Mouse (Mus musculus): ENCODE measurements around the gene Gm5431. TPM values are rescaled to one million over a fixed set of nuclear protein-coding genes. Genes with fewer than 3 reads are reported as not detected.
"Not testable (repeated sequence)": the region's sequence is repeated elsewhere in the genome, so short reads cannot be mapped to it uniquely, and the experiment has no call there.

The Gm5431 gene
- polyA plus RNA-seq, 1 experiment: 0.27 TPM

- Histone ChIP-seq H3K9ac (ENCODE audit: low read depth, poor library complexity, severe bottlenecking) (no peak overlapping the region), H3K4me3 (ENCODE audit: low read depth, low read length) (no peak overlapping the region), H3K9me3 (replicated peaks; ENCODE audit: control insufficient read depth, insufficient read depth, low read length, poor library complexity, severe bottlenecking) (no peaks in the 10 kb centered on the region), H3K4me1 (ENCODE audit: control insufficient read depth, insufficient read depth, low read length) (no peaks in the 10 kb centered on the region), H3K36me3 (ENCODE audit: control insufficient read depth, insufficient read depth, low read length, poor library complexity, severe bottlenecking) (no peaks in the 10 kb centered on the region), H3K27me3 (ENCODE audit: control insufficient read depth, insufficient read depth, low read length, poor library complexity, severe bottlenecking) (0 out of 2 replicates have a peak, but pooled peaks cover 2% of the 10 kb centered on the region), H3K27ac (ENCODE audit: insufficient read depth, low read length) (no peak overlapping the region)
- TF ChIP-seq POLR2A (IDR thresholded peaks at IDR 0.05; ENCODE audit: insufficient read depth, low read length) (no peak), EP300 (IDR thresholded peaks at IDR 0.05; ENCODE audit: insufficient read depth, low read depth, low read length) (no peak), CTCF (IDR thresholded peaks at IDR 0.05; ENCODE audit: low read depth, low read length) (no peak)
Measured at GRCm38 (mm10) chr11:48852190-48852589, 49.8 kb downstream of the Gm5431 start.

- H3K27me3 ChIP-seq (ENCODE audit: control insufficient read depth, insufficient read depth, low read length, poor library complexity, severe bottlenecking): 0 out of 2 replicates have a peak, but pooled peaks cover 2% of the 10 kb centered on the region
- no peaks in the 10 kb centered on the region for H3K4me1 ChIP-seq (ENCODE audit: control insufficient read depth, insufficient read depth, low read length)
- H3K9me3 ChIP-seq (replicated peaks; ENCODE audit: control insufficient read depth, insufficient read depth, low read length, poor library complexity, severe bottlenecking): no peaks in the 10 kb centered on the region
- no peak overlapping the region for H3K27ac ChIP-seq (ENCODE audit: insufficient read depth, low read length)
- no peaks in the 10 kb centered on the region for H3K36me3 ChIP-seq (ENCODE audit: control insufficient read depth, insufficient read depth, low read length, poor library complexity, severe bottlenecking)
- TF ChIP-seq CTCF (IDR thresholded peaks at IDR 0.05; ENCODE audit: low read depth, low read length): peak; percentile 53
- TF ChIP-seq POLR2A (IDR thresholded peaks at IDR 0.05; ENCODE audit: insufficient read depth, low read length): no peak
- no peak overlapping the region for H3K9ac ChIP-seq (ENCODE audit: low read depth, poor library complexity, severe bottlenecking)
- H3K4me3 ChIP-seq (ENCODE audit: low read depth, low read length): no peak overlapping the region
Measured at GRCm38 (mm10) chr11:48851270-48851995, 50.6 kb downstream of the Gm5431 start.

- TF ChIP-seq EP300 (IDR thresholded peaks at IDR 0.05; ENCODE audit: insufficient read depth, low read depth, low read length) (no peak), CTCF (IDR thresholded peaks at IDR 0.05; ENCODE audit: low read depth, low read length) (no peak), POLR2A (IDR thresholded peaks at IDR 0.05; ENCODE audit: insufficient read depth, low read length) (no peak)
- H3K4me3 ChIP-seq (ENCODE audit: low read depth, low read length): no peak overlapping the region
- no peaks in the 10 kb centered on the region for H3K36me3 ChIP-seq (ENCODE audit: control insufficient read depth, insufficient read depth, low read length, poor library complexity, severe bottlenecking)
- peaks cover under 1% of the 10 kb centered on the region for H3K4me1 ChIP-seq (ENCODE audit: control insufficient read depth, insufficient read depth, low read length)
- H3K9ac ChIP-seq (ENCODE audit: low read depth, poor library complexity, severe bottlenecking): no peak overlapping the region
- no peak overlapping the region for H3K27ac ChIP-seq (ENCODE audit: insufficient read depth, low read length)
- H3K27me3 ChIP-seq (ENCODE audit: control insufficient read depth, insufficient read depth, low read length, poor library complexity, severe bottlenecking): 0 out of 2 replicates have a peak, but pooled peaks cover 2% of the 10 kb centered on the region
- H3K9me3 ChIP-seq (replicated peaks; ENCODE audit: control insufficient read depth, insufficient read depth, low read length, poor library complexity, severe bottlenecking): no peaks in the 10 kb centered on the region
Measured at GRCm38 (mm10) chr11:48850240-48850639, 51.8 kb downstream of the Gm5431 start.

GRCm38 (mm10) chr11:48846881-48847280, 55.1 kb downstream of the Gm5431 start:
- no peak overlapping the region for H3K9ac ChIP-seq (ENCODE audit: low read depth, poor library complexity, severe bottlenecking)
- TF ChIP-seq EP300 (IDR thresholded peaks at IDR 0.05; ENCODE audit: insufficient read depth, low read depth, low read length): no peak
- TF ChIP-seq POLR2A (IDR thresholded peaks at IDR 0.05; ENCODE audit: insufficient read depth, low read length): no peak
- TF ChIP-seq CTCF (IDR thresholded peaks at IDR 0.05; ENCODE audit: low read depth, low read length): no peak
- no peak overlapping the region for H3K4me3 ChIP-seq (ENCODE audit: low read depth, low read length)
- no peaks in the 10 kb centered on the region for H3K9me3 ChIP-seq (replicated peaks; ENCODE audit: control insufficient read depth, insufficient read depth, low read length, poor library complexity, severe bottlenecking)
- no peaks in the 10 kb centered on the region for H3K27me3 ChIP-seq (ENCODE audit: control insufficient read depth, insufficient read depth, low read length, poor library complexity, severe bottlenecking)
- H3K27ac ChIP-seq (ENCODE audit: insufficient read depth, low read length): no peak overlapping the region
- peaks cover 3% of the 10 kb centered on the region for H3K4me1 ChIP-seq (ENCODE audit: control insufficient read depth, insufficient read depth, low read length)
- H3K36me3 ChIP-seq (ENCODE audit: control insufficient read depth, insufficient read depth, low read length, poor library complexity, severe bottlenecking): no peaks in the 10 kb centered on the region

DNA sequence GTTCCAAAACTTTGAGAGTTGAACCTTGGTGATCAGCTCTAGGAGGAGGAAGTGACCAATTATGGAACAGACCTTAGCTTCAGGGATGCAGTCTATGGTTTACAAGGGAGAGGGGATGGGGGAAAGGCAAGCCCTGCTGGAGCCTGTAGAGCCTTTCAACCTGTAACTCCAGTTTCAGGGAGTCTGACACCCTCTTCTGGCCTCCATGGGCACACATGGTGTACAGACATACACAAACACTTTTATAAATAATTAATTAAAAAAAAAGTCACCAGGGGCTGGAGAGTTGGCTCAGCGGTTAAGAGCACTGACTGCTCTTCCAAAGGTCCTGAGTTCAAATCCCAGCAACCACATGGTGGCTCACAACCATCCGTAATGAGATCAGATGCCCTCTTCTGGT, 55.7 kb downstream of the Gm5431 start:
- H3K9me3 ChIP-seq (replicated peaks; ENCODE audit: control insufficient read depth, insufficient read depth, low read length, poor library complexity, severe bottlenecking); H3K4me3 ChIP-seq (ENCODE audit: low read depth, low read length); H3K27me3 ChIP-seq (ENCODE audit: control insufficient read depth, insufficient read depth, low read length, poor library complexity, severe bottlenecking); H3K9ac ChIP-seq (ENCODE audit: low read depth, poor library complexity, severe bottlenecking); H3K4me1 ChIP-seq (ENCODE audit: control insufficient read depth, insufficient read depth, low read length); H3K27ac ChIP-seq (ENCODE audit: insufficient read depth, low read length); H3K36me3 ChIP-seq (ENCODE audit: control insufficient read depth, insufficient read depth, low read length, poor library complexity, severe bottlenecking): not testable (repeated sequence)

- H3K27ac ChIP-seq (ENCODE audit: insufficient read depth, low read length): no peak overlapping the region
- H3K9me3 ChIP-seq (replicated peaks; ENCODE audit: control insufficient read depth, insufficient read depth, low read length, poor library complexity, severe bottlenecking): no peaks in the 10 kb centered on the region
- no peak overlapping the region for H3K4me3 ChIP-seq (ENCODE audit: low read depth, low read length)
- H3K36me3 ChIP-seq (ENCODE audit: control insufficient read depth, insufficient read depth, low read length, poor library complexity, severe bottlenecking): no peaks in the 10 kb centered on the region
- no peak overlapping the region for H3K9ac ChIP-seq (ENCODE audit: low read depth, poor library complexity, severe bottlenecking)
- peaks cover 3% of the 10 kb centered on the region for H3K4me1 ChIP-seq (ENCODE audit: control insufficient read depth, insufficient read depth, low read length)
- no peaks in the 10 kb centered on the region for H3K27me3 ChIP-seq (ENCODE audit: control insufficient read depth, insufficient read depth, low read length, poor library complexity, severe bottlenecking)
- TF ChIP-seq EP300 (IDR thresholded peaks at IDR 0.05; ENCODE audit: insufficient read depth, low read depth, low read length) (no peak), POLR2A (IDR thresholded peaks at IDR 0.05; ENCODE audit: insufficient read depth, low read length) (no peak), CTCF (IDR thresholded peaks at IDR 0.05; ENCODE audit: low read depth, low read length) (no peak)
Measured at GRCm38 (mm10) chr11:48845244-48845815, 56.7 kb downstream of the Gm5431 start.

All from ES-Bruce4 (cell line).